Mouse (Mus musculus): ENCODE measurements around the gene Chst5. TPM values are rescaled to one million over a fixed set of nuclear protein-coding genes. Genes with fewer than 3 reads are reported as not detected.
A peak's percentile ranks its signal among the peaks of the same experiment; 100 is the strongest.
"Not testable (repeated sequence)": the region's sequence is repeated elsewhere in the genome, so short reads cannot be mapped to it uniquely, and the experiment has no call there.

Gene Chst5
- total RNA-seq (2021), result under 1 TPM; 0.73 to 0.87 TPM

DNA sequence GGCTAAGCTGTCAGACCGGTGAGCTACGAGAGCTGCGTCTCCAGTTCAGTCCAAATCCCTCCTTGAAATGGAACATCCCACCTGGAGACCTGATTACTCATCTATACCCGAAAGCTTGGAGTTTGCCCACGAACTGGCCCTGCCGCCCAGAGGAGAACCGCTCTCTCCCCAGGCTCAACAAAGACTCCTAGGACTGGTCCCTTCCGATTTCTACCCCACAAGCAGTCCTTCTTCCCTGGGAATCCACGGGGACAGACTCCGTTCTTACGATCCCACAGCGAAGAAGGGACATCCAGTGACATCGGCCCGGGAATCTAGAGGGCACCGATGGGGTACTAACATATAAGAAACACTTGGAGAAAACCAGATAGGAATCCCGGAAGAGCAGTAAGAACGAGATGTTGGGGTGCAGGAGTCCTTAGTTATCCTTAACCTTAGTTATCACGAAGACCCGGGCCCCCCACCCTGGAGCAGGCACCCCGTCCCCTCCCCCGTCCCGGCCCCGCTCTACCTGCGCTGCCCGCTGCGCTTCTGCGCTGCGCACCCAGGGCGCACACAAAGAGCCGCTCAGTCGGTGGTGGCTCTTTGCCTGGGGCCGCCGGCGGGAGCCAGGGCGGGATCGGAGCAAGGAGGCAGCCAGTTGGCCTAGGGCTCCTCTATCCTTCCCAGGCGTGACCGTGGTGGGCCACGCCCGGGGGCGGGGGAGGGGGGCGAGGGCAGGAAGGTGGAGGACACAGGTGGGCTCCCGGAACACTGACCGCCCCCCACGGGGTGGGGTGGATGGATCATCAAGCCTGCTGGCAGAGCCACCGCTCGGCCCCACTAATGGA lies at the start of gene Chst5:
Gene Chst5, minus strand, starts transcription at position 827 of the 830 bp plus-strand sequence.
- DNase-seq, result no peak

- no peak for DNase-seq
Observed at GRCm38 (mm10) chr8:111957231-111957630, 47.0 kb upstream of the Chst5 start.

DNA sequence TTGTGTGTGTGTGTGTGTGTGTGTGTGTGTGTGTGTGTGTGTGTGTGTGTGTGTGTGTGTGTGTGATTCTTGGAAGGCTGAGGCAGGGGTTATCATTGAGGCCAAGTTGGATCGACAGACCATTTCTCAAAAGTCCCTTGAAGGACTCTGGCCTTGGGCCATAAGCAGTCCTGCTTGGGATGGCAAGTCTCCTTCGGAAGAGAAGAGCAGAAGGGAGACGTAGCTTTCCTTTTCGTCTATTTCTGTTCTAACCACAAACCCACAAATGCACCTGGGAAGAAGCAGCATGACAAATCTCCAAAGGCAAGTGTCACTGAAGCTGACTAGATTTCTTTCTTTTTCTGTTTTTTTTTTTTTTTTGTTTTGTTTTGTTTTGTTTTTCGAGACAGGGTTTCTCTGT lies 45.6 kb upstream of the Chst5 start:
- no peak for DNase-seq

- no peak for DNase-seq
Observed at GRCm38 (mm10) chr8:111954844-111955594, 44.8 kb upstream of the Chst5 start.

GRCm38 (mm10) chr8:111951936-111952335 lies 41.7 kb upstream of the Chst5 start:
- no peak for DNase-seq

- peak in 1 of 2 experiments; percentile 44 for DNase-seq
Observed at GRCm38 (mm10) chr8:111951317-111951716, 41.1 kb upstream of the Chst5 start.

GRCm38 (mm10) chr8:111950846-111951245 lies 40.6 kb upstream of the Chst5 start:
- DNase-seq, result no peak

- no peak for DNase-seq
Observed at GRCm38 (mm10) chr8:111947954-111948353, 37.7 kb upstream of the Chst5 start.

GRCm38 (mm10) chr8:111947144-111947543 lies 36.9 kb upstream of the Chst5 start:
- no peak for DNase-seq

DNA sequence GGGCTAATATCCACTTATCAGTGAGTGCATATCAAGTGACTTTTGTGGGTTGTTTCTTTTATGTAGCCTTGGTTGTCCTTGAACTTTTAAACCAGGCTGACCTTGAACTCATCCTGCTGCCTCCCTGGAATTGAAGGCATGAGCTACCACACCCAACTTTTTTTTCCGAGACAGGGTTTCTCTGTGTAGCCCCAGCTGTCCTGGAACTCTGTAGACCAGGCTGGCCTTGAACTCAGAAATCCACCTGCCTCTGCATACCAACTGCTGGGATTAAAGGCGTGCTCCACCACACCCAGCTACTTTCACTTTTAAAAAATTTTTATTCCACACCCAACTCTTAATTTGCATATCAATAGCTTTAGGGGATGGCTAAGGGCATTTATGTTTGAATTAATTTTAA lies 33.3 kb upstream of the Chst5 start:
- DNase-seq, result no peak

- DNase-seq, result peak in 1 of 2 experiments; percentile 28
Observed at GRCm38 (mm10) chr8:111941101-111941454, 30.8 kb upstream of the Chst5 start.

DNA sequence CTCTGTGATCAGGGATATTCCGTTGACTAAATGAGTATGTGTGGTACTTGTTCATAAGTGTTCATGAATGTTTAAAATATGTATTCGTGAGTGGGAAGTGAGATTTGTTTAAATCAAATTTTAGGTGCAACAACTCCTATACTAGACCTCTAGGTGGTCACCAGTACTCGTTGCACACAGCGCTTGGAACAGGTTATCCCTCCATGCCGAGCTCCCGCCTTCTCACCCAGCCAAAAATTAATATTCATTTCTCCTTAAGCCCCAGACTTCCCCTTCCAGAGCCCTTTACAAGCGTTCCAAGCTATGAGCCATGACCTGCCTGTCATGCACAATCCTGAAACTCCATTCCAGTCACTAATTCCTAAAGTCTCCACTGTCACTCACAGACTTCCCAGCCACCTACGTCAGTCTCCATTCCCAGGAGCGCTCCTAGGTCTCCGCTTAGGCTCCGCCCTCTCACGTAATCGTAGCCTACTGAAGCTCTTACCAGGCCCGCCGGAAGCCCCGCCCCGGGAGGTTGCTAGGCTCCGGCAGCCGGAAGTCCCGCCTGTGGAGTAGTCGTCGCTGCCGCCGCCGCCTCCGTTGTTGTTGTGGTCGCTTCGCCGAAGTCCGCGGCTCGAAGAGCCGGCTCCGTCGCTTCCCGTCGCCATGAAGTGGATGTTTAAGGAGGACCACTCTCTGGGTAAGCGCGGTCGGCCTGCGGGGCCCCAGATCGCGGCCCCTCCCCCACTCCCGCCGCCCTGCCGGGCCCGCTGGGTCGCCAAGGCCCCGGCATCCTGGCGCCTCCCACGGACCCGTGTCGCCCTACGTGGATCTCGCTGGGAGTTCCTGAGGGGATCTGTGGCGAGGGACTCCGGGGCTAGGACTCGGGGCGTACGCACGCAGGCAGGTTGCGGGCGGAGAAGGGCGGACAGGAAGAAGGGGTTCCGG lies 30.2 kb upstream of the Chst5 start, which contains the start of gene Gabarapl2:
Gene Gabarapl2, plus strand, starts transcription at position 533 of the 930 bp plus-strand sequence.
- peak; percentile 95 for DNase-seq

- no peak for DNase-seq
Observed at GRCm38 (mm10) chr8:111939516-111940142, 29.4 kb upstream of the Chst5 start.

- DNase-seq, result not testable (repeated sequence)
Observed at GRCm38 (mm10) chr8:111938076-111938985, 28.1 kb upstream of the Chst5 start.

- DNase-seq, result no peak
Observed at GRCm38 (mm10) chr8:111937184-111937583, 26.9 kb upstream of the Chst5 start.

DNA sequence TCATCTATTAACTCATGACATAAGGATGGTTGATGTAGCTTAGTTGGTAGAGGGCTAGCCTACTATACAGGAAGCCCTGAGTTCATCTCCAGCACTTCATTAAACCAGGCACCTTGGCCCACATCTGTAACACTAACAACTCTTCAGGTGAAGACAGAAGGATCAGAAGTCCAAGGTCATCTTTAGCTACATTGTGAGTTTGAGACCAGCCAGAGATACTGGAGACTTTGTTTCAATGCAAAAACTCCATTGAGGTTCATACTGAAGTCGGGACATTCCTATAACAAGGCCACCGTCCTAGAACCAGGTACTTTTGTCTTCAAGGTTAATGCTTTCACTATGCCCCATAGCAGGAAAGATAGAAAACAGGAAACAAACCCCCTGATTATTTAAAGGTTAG lies 24.0 kb upstream of the Chst5 start:
- DNase-seq, result no peak

DNA sequence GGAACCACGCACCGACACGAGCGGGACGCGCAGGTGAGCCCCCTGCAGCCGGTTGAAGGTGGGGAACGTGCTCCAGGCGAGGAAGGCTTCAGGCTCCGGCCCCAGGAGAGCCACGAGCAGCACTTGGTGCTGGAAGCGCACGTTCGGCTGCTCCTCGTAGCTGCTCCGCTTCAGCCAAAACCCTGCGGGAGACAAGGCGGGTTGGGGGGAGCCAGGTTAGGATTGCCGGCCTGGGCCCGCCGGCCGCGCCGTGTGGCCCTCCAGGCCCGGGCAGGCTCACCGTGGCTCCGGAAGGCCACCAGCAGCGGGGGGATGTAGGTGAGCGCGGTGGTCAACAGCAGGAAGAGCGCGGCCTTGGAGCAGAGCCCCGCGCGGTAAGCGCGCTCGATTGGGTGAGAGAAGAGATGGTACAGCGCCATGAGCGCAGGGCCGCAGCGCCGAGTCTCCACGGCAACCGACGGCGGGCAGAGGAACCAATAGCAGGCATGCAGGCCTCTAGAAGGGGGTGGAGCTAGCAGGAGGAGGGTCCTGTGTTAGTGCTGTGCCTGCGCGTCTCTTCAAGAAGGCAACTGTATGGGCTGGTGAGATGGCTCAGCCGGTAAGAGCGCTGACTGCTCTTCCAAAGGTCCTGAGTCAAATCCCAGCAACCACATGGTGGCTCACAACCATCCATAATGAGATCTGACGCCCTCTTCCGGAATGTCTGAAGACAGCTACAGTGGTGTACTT lies 23.3 kb upstream of the Chst5 start, which contains the start of gene Tmem231:
Gene Tmem231, minus strand, starts transcription at position 534 of the 729 bp plus-strand sequence.
- DNase-seq, result peak; percentile 87 to 91

DNA sequence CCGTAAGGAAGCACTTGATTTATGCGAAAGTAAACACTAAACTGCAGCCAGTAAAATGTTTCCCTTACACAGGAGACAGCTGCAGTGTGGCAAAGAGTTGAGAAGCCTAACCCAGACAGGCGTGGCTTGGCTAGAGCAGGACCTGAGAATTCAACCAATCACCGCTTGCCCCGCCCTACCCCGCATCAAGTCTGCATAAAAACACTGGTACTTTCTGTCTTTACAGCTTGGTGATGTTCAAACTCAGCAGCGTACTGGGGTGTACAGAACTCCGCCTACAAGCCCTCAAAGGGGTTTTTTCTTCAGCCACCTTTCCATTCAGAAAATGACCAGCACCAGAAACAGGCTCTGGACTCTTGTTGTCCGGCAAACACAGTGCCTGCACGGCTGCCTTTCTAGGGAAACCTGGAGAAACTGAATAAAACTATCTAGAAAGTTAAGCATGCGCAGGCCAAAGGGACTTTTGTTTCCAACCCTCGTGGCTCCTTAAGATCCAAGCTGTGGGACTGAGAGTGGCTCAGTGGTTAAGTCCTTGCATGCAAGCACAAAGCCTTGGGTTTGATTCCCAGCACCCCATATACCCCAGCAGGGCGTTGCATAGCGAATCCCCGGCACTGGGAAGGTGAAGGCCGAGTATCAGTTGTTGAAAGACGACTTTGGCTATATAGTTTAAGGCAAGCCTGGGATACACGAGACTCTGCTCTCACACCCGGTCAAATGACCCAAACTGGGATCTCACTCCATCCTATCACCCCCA lies 22.5 kb upstream of the Chst5 start:
- DNase-seq, result no peak

GRCm38 (mm10) chr8:111931721-111932120 lies 21.5 kb upstream of the Chst5 start:
- no peak for DNase-seq
